Comparison of ENCODE assay signal across 10 mouse cellular contexts in genomic region chr5:134436782-134437458, GRCm38 (mm10). TPM values are rescaled to one million over a fixed set of nuclear protein-coding genes. Genes with fewer than 3 reads are reported as not detected.
DNase-seq lines count a peak whose midpoint lies in the region; ATAC-seq and TF ChIP-seq lines count a peak whose summit lies in the region.
"Had no signal": no experiment of that assay in that cellular context is flagged by ENCODE, and none has a peak within 500 bp of the region (broad histone marks: within the 10 kb centered on the region; RNA-seq: fewer than 3 reads in every experiment).

No protein-coding gene starts in this region.

- H3K4me3 ChIP-seq in heart, embryonic 15.5 days, result no peak overlapping the region
- no peak overlapping the region for H3K4me3 ChIP-seq in neural tube, embryonic 13.5 days
- no peak overlapping the region for H3K4me3 ChIP-seq in intestine, postnatal 0 days (ENCODE audit: low read depth, low read length)
- H3K4me3 ChIP-seq: liver, embryonic 15.5 days had no signal

- H3K4me2 ChIP-seq in heart, embryonic 15.5 days, result 0 out of 2 replicates have a peak overlapping the region, but pooled peaks have one; percentile 2
- no peak overlapping the region for H3K4me2 ChIP-seq in neural tube, embryonic 13.5 days
- H3K4me2 ChIP-seq in intestine, postnatal 0 days (replicated peaks; ENCODE audit: low read depth), result peak overlapping the region; percentile 30; the same call in 1 of the 2 replicates
- H3K4me2 ChIP-seq: liver, embryonic 15.5 days had no signal

- DNase-seq in heart, postnatal 4 days, result no peak
- no peak for DNase-seq in neural tube, embryonic 10.5 days (ENCODE audit: extremely low spot score, low spot score)
- no peak for DNase-seq in cerebellum, postnatal 10 days
- DNase-seq: right cerebral cortex, postnatal 25 days; thymus, postnatal 25 days had no signal

- ATAC-seq in heart, embryonic 15.5 days (replicated peaks; ENCODE audit: insufficient number of reproducible peaks, insufficient read depth, low FRiP score, low read depth), result no peak
- ATAC-seq in neural tube, embryonic 13.5 days (ENCODE audit: low read depth), result no peak
- peak; percentile 9; the same call in 1 of the 2 replicates for ATAC-seq in intestine, postnatal 0 days
- no peak for ATAC-seq in inflammation-experienced regulatory T-cells, adult 6 months

- no peaks in the 10 kb centered on the region for H3K36me3 ChIP-seq in heart, embryonic 15.5 days
- H3K36me3 ChIP-seq in neural tube, embryonic 13.5 days, result peaks cover 12% of the 10 kb centered on the region; the same call in 1 of the 2 replicates
- no peaks in the 10 kb centered on the region for H3K36me3 ChIP-seq in intestine, postnatal 0 days (ENCODE audit: control insufficient read depth, insufficient read depth)
- H3K36me3 ChIP-seq: liver, embryonic 15.5 days had no signal

- peak overlapping the region; percentile 94 for H3K27ac ChIP-seq in heart, embryonic 15.5 days
- peak overlapping the region; percentile 68 for H3K27ac ChIP-seq in neural tube, embryonic 13.5 days (replicated peaks)
- H3K27ac ChIP-seq in intestine, postnatal 0 days (ENCODE audit: low read depth, low read length), result peak overlapping the region; percentile 83
- H3K27ac ChIP-seq: liver, embryonic 15.5 days had no signal

- 81% methylated on average over 13 of the region's 13 CpGs for WGBS in heart, embryonic 15.5 days
- WGBS in neural tube, embryonic 13.5 days, result 89% methylated on average over 13 of the region's 13 CpGs
- 50% methylated on average over 13 of the region's 13 CpGs for WGBS in intestine, postnatal 0 days

- H3K9ac ChIP-seq in heart, embryonic 15.5 days, result no peak overlapping the region
- H3K9ac ChIP-seq in neural tube, embryonic 13.5 days, result no peak overlapping the region
- no peak overlapping the region for H3K9ac ChIP-seq in intestine, postnatal 0 days (ENCODE audit: low read depth, low read length)
- H3K9ac ChIP-seq: liver, embryonic 15.5 days had no signal

- TF ChIP-seq CTCF in intestine, postnatal 0 days (IDR thresholded peaks at IDR 0.05; ENCODE audit: low read depth), result no peak

- H3K9me3 ChIP-seq in heart, embryonic 15.5 days (replicated peaks), result no peaks in the 10 kb centered on the region
- 0 out of 2 replicates have a peak, but pooled peaks cover 3% of the 10 kb centered on the region for H3K9me3 ChIP-seq in neural tube, embryonic 13.5 days
- no peaks in the 10 kb centered on the region for H3K9me3 ChIP-seq in intestine, postnatal 0 days (ENCODE audit: control insufficient read depth)
- H3K9me3 ChIP-seq: liver, embryonic 15.5 days had no signal

- H3K4me1 ChIP-seq in heart, embryonic 15.5 days (replicated peaks), result peaks cover 81% of the 10 kb centered on the region
- H3K4me1 ChIP-seq in neural tube, embryonic 13.5 days (replicated peaks), result peaks cover 55% of the 10 kb centered on the region
- peaks cover 26% of the 10 kb centered on the region for H3K4me1 ChIP-seq in intestine, postnatal 0 days (replicated peaks; ENCODE audit: control insufficient read depth, insufficient read depth, low read length)

- H3K27me3 ChIP-seq in heart, embryonic 15.5 days, result no peaks in the 10 kb centered on the region
- no peaks in the 10 kb centered on the region for H3K27me3 ChIP-seq in neural tube, embryonic 13.5 days
- no peaks in the 10 kb centered on the region for H3K27me3 ChIP-seq in intestine, postnatal 0 days (replicated peaks; ENCODE audit: control insufficient read depth, insufficient read depth, low read length)
- H3K27me3 ChIP-seq: liver, embryonic 15.5 days had no signal

RNA-seq across cellular contexts. Expression of gene Gtf2ird1, which starts 19.6 kb away (rescaled TPM):
- 47.3 and 57.5 TPM in 2 replicates for polyA plus RNA-seq in heart, embryonic 15.5 days (2015; fragmentation: Nextera tagmentation; extraction: Ambion mirVana)
- total RNA-seq in heart, postnatal 4 days (2021), result 10 to 100 TPM; 59.8 to 60.3 TPM
- 63.1 and 85.8 TPM in 2 replicates for polyA plus RNA-seq in neural tube, embryonic 13.5 days (2015; fragmentation: Nextera tagmentation; extraction: Ambion mirVana)
- 42.8 and 46.8 TPM in 2 replicates for polyA plus RNA-seq in intestine, postnatal 0 days (2015; fragmentation: Nextera tagmentation; extraction: Ambion mirVana)
- 10 to 100 TPM in 1 of 3 experiments, 1 to 10 TPM in 2; 3.5 to 12.4 (median 5.7) TPM for polyA plus RNA-seq in inflammation-experienced regulatory T-cells, adult 6 months (2017; shearing (Covaris generic))
